Mouse (Mus musculus): ENCODE data around the gene Vpreb2.

GRCm38 (mm10) chr16:17984231-17984630 is 4.0 kb downstream of the Vpreb2 start:
- TF ChIP-seq CTCF (IDR thresholded peaks at IDR 0.05; ENCODE audit: control insufficient read depth, insufficient read depth, insufficient read length): no peak
- TF ChIP-seq MAX (IDR thresholded peaks at IDR 0.05): no peak
- TF ChIP-seq MYOD1 (IDR thresholded peaks at IDR 0.05; ENCODE audit: control insufficient read depth, insufficient read length, low read depth): no peak
- no peak for TF ChIP-seq USF1 (IDR thresholded peaks at IDR 0.05; ENCODE audit: low read depth)
- TF ChIP-seq CEBPB (IDR thresholded peaks at IDR 0.05; ENCODE audit: low read depth): no peak
- no peak for TF ChIP-seq FOSL1 (IDR thresholded peaks at IDR 0.05; ENCODE audit: insufficient read depth, low read length, poor library complexity, severe bottlenecking)

Data from C2C12 (cell line).